Mouse (Mus musculus) left cerebral cortex, postnatal 10 days (tissue): ENCODE measurements at regions not wholly inside any gene's neighbourhood (a gene's known extent, or its start where the extent isn't known, plus 50 kb on each side); places are given as distances from the start of the nearest gene placed in this dataset.
A peak's percentile ranks its signal among the peaks of the same experiment; 100 is the strongest.
"Not testable (repeated sequence)": the region's sequence is repeated elsewhere in the genome, so short reads cannot be mapped to it uniquely, and the experiment has no call there.

ENCODE experiments used
- DNase-seq, 2 experiments: peaks; one replicate each; pipeline ENCODE4 v3.0.0; 2021 to 2022; ENCODE audit warnings: low spot score in 2 of 2, mixed read lengths in 1 of 2; ENCODE audit errors: extremely low spot score in 1 of 2
- intact Hi-C: fragments of 180-260 bp; cut with DNase I; formaldehyde crosslinking; loops from one replicate; pipeline ENCODE4 v1.15.1; 2025

DNA sequence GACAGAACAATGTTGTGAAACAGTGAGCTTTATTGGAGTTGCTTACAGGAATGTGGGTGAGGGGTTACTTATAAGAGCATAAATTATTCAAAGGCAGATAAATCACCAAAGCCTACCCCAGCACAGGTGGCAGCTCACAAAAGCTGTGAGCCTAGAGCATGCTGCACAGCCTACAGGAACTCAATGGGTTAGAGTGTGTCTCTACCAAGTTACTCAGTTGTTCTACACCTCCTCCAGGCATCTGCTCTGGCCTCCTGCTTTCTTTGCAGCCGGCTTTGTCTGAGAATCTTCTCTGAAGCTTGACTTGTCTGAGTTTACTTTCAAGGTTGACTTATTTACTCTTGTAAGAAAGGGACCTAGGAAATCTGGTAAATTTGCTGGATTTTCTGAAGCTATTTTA lies 336.5 kb downstream of the Fscb start:
- no peak for DNase-seq
- intact Hi-C loops: no loop called here

DNA sequence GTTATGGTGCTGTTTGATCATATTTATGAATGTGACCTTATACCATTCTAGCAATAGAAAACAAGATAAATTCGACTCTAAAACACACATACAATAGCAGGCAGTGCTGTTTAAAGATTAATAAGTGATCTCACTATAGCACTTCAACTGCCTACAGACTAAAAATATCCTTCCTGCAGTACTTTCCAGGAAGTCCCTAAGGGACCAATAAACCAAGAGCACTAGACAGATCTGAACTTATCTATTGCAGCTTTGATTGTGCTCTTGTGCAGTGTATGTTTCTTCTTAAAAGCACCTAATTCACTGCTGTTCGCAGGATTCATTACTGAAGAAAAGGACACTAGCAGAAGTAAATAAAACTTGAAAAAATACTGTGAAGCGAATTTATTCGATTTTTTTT lies 358.1 kb downstream of the Fscb start:
- DNase-seq: no peak
- intact Hi-C loops: no loop called here

DNA sequence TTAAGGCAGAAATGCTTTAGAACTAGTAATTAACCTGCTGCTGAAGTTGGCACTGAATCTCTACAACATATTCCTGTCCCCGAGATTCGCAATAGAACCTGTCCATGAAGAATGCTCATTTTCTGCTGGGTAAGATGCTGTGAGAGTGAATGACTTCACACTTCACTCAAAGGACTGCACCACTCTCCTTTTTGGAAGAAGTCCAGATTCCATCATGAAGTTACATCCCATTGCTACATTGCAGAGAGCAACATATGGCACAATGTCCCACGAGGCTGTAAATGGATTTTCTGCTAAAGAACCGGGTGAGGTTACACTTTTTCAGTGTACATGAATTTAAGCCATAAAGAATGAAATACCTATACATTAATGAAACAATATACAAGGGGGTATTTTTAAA lies 360.0 kb downstream of the Fscb start:
- intact Hi-C loops: no loop called here
- DNase-seq: peak in 1 of 2 experiments; percentile 2

DNA sequence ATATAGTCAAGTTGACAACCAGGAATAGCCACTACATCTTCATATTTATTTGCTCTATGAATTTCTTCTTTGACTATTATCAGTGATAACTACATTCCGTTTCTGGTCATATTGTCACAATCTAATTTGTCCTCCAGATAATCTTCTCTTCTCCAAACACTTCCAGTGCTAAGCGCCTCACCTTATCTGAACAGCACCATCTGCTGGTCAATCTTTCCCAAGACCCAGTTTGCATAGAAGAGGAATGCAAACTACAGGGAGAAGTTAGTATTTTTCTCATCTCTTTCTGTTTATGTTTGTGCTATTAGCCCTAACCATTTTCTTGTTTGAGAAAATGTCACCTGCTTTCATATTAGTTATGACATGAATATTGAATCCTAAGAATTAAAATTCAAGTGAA lies 370.3 kb downstream of the Fscb start:
- intact Hi-C loops: no loop called here
- DNase-seq: peak; percentile 7 to 11

DNA sequence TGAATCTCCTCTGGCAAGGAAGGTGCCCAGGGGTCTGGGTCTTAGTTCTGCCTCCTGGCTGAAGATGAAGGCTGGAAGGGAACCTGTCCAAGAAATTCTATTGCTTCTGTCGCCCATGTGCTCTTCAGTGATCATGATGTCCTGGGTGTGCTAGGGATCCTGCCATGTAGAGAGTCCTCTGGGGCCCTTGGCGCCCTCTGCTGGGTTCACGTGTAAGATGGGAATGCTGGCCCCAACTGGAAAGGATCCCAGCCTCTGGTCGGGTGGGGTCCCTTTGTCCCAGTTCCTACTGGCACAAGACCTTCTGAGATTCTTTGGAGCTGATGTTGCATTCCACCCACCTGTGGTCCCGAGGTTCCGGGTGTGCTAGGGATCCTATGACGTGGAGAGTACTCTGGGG lies 397.7 kb downstream of the Fscb start:
- intact Hi-C loops: no loop called here
- no peak for DNase-seq

DNA sequence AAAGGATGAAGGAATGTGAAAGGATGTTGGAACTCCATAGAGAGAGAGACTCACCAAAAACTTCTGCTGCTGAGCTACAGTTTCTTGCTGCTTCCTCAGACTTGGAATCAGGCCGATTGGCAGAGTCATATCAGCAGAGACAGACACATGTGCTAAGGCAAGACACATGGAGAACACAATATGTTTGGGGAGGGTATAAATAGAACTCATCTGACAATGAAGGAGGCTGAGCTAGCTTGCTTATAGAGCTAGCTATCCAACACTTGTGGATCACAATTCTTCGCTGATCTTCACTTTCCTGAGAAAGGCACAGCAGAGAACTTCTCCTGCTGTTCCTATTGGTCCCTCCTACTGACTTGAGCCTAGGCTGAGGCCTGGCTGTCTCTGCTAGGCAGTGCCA lies 429.0 kb downstream of the Fscb start:
- no peak for DNase-seq
- intact Hi-C loops: no loop called here

DNA sequence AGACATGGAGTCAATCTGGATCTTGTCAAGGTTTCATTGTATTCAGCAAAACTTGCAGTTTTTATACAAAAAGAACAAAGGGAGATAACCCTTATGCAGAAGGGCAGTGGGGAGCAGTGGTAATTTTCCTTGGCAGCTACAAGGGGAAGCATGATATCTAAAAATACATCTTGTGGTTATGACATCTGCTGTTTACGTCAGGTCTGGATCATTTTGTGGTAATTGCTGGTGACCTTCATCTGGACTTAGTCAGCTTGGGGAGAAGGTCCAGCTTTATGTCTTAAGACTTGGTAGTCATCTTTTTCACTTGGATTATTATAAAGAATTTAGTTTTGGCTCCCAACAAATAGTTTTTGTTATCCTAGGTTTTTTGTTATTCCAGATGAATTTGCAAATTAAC lies 465.9 kb downstream of the Fscb start:
- intact Hi-C loops, DNase-seq: not testable (repeated sequence)
